Mouse (Mus musculus) brain, adult 2 months (tissue): ENCODE measurements around the gene 4933421I07Rik.

Source experiments
- DNase-seq: peaks from one replicate; pipeline ENCODE4 v3.0.0; 2011; ENCODE audit warnings: low read depth, low spot score

Gene 4933421I07Rik

GRCm38 (mm10) chr7:42447850-42448249 lies at the start of gene 4933421I07Rik:
Gene 4933421I07Rik, minus strand, starts transcription at chr7:42448120.
- DNase-seq, result no peak

DNA sequence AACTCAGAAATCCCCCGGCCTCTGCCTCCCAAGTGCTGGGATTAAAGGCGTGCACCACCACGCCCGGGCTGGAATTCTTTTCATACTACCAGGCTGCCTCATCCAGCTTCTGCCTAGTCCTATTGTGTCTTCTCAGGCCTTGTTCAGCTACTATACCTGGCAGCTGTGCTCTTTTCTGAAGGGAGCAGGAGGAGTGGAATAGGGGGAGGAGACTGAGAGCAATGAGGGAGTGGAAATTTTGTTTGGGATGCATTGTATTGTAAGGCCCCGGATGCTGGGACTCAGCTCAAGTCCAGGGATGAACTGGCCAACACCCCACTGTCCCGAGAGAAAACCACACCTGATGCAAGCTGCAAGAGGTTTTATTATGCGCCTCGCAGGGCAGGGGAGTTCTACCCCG lies 49.4 kb upstream of the 4933421I07Rik start:
- DNase-seq, result no peak

DNA sequence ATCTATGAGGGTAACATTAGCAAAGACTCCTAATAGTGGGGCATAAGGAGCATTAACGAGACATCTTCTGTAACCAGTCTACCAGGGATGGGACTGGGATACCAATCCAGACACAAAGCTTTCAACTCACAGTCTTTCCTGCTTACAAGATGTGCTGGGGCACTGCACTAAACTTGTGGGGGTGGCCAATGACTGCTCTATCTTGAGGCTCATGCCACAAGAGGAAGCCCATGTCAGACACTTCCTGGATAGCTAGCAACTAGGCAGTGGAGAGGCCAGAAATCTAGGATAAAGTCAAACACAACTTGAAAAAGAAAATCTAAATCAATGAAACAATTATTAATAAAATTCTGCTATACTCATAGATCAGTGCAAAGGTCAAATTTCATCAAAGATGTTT lies 48.3 kb upstream of the 4933421I07Rik start:
- no peak for DNase-seq

DNA sequence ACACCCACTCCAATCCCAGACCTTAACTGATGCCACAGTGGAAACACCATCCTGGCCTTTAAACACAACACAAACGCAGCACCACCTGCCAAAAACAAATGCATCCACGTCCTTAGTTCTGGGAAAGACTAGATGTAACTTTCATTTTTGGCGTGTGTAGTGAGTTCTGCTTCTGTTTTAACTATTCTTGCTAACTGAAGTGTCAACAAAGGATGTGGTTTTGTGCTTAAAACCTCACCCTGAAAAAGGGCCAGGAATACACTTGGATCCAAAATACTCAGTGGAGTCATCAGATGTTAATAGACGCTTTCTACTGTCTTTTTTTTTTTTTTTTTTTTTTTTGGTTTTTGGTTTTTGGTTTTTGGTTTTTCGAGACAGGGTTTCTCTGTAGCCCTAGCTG lies 42.9 kb upstream of the 4933421I07Rik start:
- peak; percentile 1 for DNase-seq

DNA sequence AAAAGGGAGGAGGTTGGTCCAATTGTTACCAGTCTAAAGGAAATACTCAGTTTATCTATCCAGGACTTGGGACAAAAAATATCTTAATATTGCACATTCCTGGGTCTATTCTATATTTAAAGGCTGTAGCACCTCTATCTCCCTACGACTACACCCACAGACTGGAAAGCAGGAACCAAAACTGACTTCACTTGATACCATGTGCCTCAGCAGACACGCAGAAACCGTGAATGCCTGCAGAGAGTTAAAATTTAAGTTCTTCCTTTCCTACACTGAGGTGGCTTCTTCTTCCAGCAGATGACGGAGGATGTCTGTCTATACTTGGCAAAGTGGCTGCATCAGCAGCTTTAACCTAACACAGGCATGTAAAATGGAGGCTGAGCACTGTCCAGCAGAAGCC lies 42.4 kb upstream of the 4933421I07Rik start:
- DNase-seq, result peak; percentile 5

- DNase-seq, result no peak
These were observed 6.7 kb upstream of the 4933421I07Rik start for GRCm38 (mm10) chr7:42454640-42455039.

DNA sequence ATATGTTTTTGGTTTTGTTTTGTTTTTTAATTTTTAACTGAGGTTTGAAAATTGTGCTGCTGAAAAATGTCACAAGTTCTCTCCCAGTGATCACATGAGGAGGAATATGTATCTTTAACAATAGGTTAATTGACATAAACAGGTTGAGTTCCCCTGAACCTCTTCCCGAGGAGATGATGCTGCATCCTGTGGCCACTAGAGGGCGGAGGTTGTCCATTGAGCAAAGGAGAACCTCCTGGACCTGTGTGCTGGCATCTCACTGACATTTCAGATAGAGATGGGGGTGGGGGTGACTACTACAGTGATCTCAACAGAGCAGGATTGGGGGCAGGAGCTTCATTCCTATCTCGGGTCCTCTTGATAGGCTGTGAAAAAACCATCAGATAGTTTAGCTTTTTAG lies 2.7 kb upstream of the 4933421I07Rik start:
- DNase-seq, result peak; percentile 1

DNA sequence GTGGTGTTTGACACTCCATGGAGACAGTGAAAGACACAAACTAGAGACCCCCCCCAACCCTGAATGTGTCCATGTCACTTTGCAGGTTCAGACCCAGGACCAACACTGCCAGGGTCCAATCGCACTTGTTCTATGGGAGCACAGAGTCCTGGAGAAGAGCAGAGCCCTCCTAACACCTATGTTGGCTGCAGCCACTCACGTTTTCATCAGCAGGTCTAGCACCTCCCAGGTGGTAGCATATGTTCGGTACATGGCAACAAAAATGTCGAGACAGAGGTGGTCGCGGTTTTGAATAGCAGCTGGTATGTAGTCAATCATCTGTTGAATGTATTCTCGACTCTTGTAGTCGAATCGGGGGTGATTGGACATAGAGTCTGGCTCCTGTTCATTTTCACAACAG lies 568 bp downstream of the 4933421I07Rik start:
- DNase-seq, result no peak
